Mouse (Mus musculus): ENCODE measurements at regions not wholly inside any gene's neighbourhood (a gene's known extent, or its start where the extent isn't known, plus 50 kb on each side); places are given as distances from the start of the nearest gene placed in this dataset.

- no peaks in the 10 kb centered on the region for H3K27me3 ChIP-seq (ENCODE audit: control insufficient read depth, insufficient read depth, low read length)
- no peaks in the 10 kb centered on the region for H3K36me3 ChIP-seq (ENCODE audit: control insufficient read depth, insufficient read depth, low read length)
- no peaks in the 10 kb centered on the region for H3K4me1 ChIP-seq (ENCODE audit: control insufficient read depth, insufficient read depth, low read length)
- no peak overlapping the region for H3K27ac ChIP-seq
- H3K9ac ChIP-seq (ENCODE audit: low read depth, low read length): no peak overlapping the region
- no peak for DNase-seq
- 43% methylated on average over 13 of the region's 13 CpGs for WGBS
- TF ChIP-seq EP300 (IDR thresholded peaks at IDR 0.05; ENCODE audit: insufficient read depth, low read depth, low read length) (no peak), CTCF (IDR thresholded peaks at IDR 0.05) (no peak), POLR2A (IDR thresholded peaks at IDR 0.05; ENCODE audit: insufficient read depth, low read depth, low read length) (no peak)
- intact Hi-C loops (cut with DNase I): no loop called here
- H3K79me2 ChIP-seq (replicated peaks; ENCODE audit: control insufficient read depth, insufficient read depth, low read length): no peaks in the 10 kb centered on the region
- no peak overlapping the region for H3K4me3 ChIP-seq
Observed at GRCm38 (mm10) chr9:34202122-34202941, 283.4 kb upstream of the Kirrel3 start.

GRCm38 (mm10) chr9:34202942-34203551 is 282.6 kb upstream of the Kirrel3 start:
- Histone ChIP-seq H3K9ac (ENCODE audit: low read depth, low read length) (no peak overlapping the region), H3K27me3 (ENCODE audit: control insufficient read depth, insufficient read depth, low read length) (no peaks in the 10 kb centered on the region), H3K36me3 (ENCODE audit: control insufficient read depth, insufficient read depth, low read length) (no peaks in the 10 kb centered on the region), H3K79me2 (replicated peaks; ENCODE audit: control insufficient read depth, insufficient read depth, low read length) (no peaks in the 10 kb centered on the region), H3K27ac (no peak overlapping the region), H3K4me3 (no peak overlapping the region), H3K4me1 (ENCODE audit: control insufficient read depth, insufficient read depth, low read length) (no peaks in the 10 kb centered on the region)
- intact Hi-C loops (cut with DNase I): no loop called here
- WGBS: 58% methylated on average over 11 of the region's 11 CpGs
- DNase-seq: no peak
- TF ChIP-seq POLR2A (IDR thresholded peaks at IDR 0.05; ENCODE audit: insufficient read depth, low read depth, low read length) (no peak), EP300 (IDR thresholded peaks at IDR 0.05; ENCODE audit: insufficient read depth, low read depth, low read length) (no peak), CTCF (IDR thresholded peaks at IDR 0.05) (no peak)

- H3K4me3 ChIP-seq: no peak overlapping the region
- WGBS: 47% methylated on average over 7 of the region's 7 CpGs
- no peak for DNase-seq
- intact Hi-C loops (cut with DNase I): no loop called here
- no peaks in the 10 kb centered on the region for H3K4me1 ChIP-seq (ENCODE audit: control insufficient read depth, insufficient read depth, low read length)
- no peak overlapping the region for H3K9ac ChIP-seq (ENCODE audit: low read depth, low read length)
- H3K27me3 ChIP-seq (ENCODE audit: control insufficient read depth, insufficient read depth, low read length): no peaks in the 10 kb centered on the region
- no peak for TF ChIP-seq EP300 (IDR thresholded peaks at IDR 0.05; ENCODE audit: insufficient read depth, low read depth, low read length)
- no peak for TF ChIP-seq POLR2A (IDR thresholded peaks at IDR 0.05; ENCODE audit: insufficient read depth, low read depth, low read length)
- TF ChIP-seq CTCF (IDR thresholded peaks at IDR 0.05): no peak
- H3K79me2 ChIP-seq (replicated peaks; ENCODE audit: control insufficient read depth, insufficient read depth, low read length): no peaks in the 10 kb centered on the region
- no peaks in the 10 kb centered on the region for H3K36me3 ChIP-seq (ENCODE audit: control insufficient read depth, insufficient read depth, low read length)
- H3K27ac ChIP-seq: no peak overlapping the region
Observed at GRCm38 (mm10) chr9:34203624-34204365, 281.9 kb upstream of the Kirrel3 start.

- Histone ChIP-seq H3K27me3 (ENCODE audit: control insufficient read depth, insufficient read depth, low read length) (no peaks in the 10 kb centered on the region), H3K36me3 (ENCODE audit: control insufficient read depth, insufficient read depth, low read length) (no peaks in the 10 kb centered on the region), H3K79me2 (replicated peaks; ENCODE audit: control insufficient read depth, insufficient read depth, low read length) (no peaks in the 10 kb centered on the region), H3K9ac (ENCODE audit: low read depth, low read length) (no peak overlapping the region), H3K27ac (no peak overlapping the region), H3K4me3 (no peak overlapping the region), H3K4me1 (ENCODE audit: control insufficient read depth, insufficient read depth, low read length) (no peaks in the 10 kb centered on the region)
- WGBS: 60% methylated on average over 2 of the region's 2 CpGs
- no peak for DNase-seq
- intact Hi-C loops (cut with DNase I): no loop called here
- TF ChIP-seq CTCF (IDR thresholded peaks at IDR 0.05) (no peak), EP300 (IDR thresholded peaks at IDR 0.05; ENCODE audit: insufficient read depth, low read depth, low read length) (no peak), POLR2A (IDR thresholded peaks at IDR 0.05; ENCODE audit: insufficient read depth, low read depth, low read length) (no peak)
Observed at GRCm38 (mm10) chr9:34204479-34204878, 281.2 kb upstream of the Kirrel3 start.

- no peaks in the 10 kb centered on the region for H3K36me3 ChIP-seq (ENCODE audit: control insufficient read depth, insufficient read depth, low read length)
- no peaks in the 10 kb centered on the region for H3K79me2 ChIP-seq (replicated peaks; ENCODE audit: control insufficient read depth, insufficient read depth, low read length)
- H3K27ac ChIP-seq: no peak overlapping the region
- no peak overlapping the region for H3K9ac ChIP-seq (ENCODE audit: low read depth, low read length)
- WGBS: 29% methylated on average over 2 of the region's 2 CpGs
- no peak overlapping the region for H3K4me3 ChIP-seq
- no peaks in the 10 kb centered on the region for H3K27me3 ChIP-seq (ENCODE audit: control insufficient read depth, insufficient read depth, low read length)
- H3K4me1 ChIP-seq (ENCODE audit: control insufficient read depth, insufficient read depth, low read length): no peaks in the 10 kb centered on the region
- intact Hi-C loops (cut with DNase I): no loop called here
- DNase-seq: no peak
- no peak for TF ChIP-seq POLR2A (IDR thresholded peaks at IDR 0.05; ENCODE audit: insufficient read depth, low read depth, low read length)
- no peak for TF ChIP-seq EP300 (IDR thresholded peaks at IDR 0.05; ENCODE audit: insufficient read depth, low read depth, low read length)
- TF ChIP-seq CTCF (IDR thresholded peaks at IDR 0.05): no peak
Observed at GRCm38 (mm10) chr9:34231561-34231960, 254.1 kb upstream of the Kirrel3 start.
